In genomic region chr15:81693967-81694881, GRCm38 (mm10) we compare ENCODE assay signal across 8 mouse cellular contexts. TPM values are rescaled to one million over a fixed set of nuclear protein-coding genes. Genes with fewer than 3 reads are reported as not detected.
DNase-seq lines count a peak whose midpoint lies in the region; ATAC-seq lines count a peak whose summit lies in the region.

No protein-coding gene starts in this region.

- peaks cover 26% of the 10 kb centered on the region for H3K4me1 ChIP-seq in hindbrain, embryonic 13.5 days (replicated peaks)

- no peaks in the 10 kb centered on the region for H3K36me3 ChIP-seq in hindbrain, embryonic 13.5 days

- peak overlapping the region; percentile 91 for H3K4me2 ChIP-seq in hindbrain, embryonic 13.5 days

- H3K27ac ChIP-seq in hindbrain, embryonic 13.5 days = peak overlapping the region; percentile 30; the same call in 1 of the 2 replicates

- no peaks in the 10 kb centered on the region for H3K9me3 ChIP-seq in hindbrain, embryonic 13.5 days

- H3K27me3 ChIP-seq in hindbrain, embryonic 13.5 days = peaks cover 59% of the 10 kb centered on the region

- peak; percentile 77 for ATAC-seq in hindbrain, embryonic 13.5 days (ENCODE audit: low FRiP score)

- peak; percentile 70 for DNase-seq in NIH3T3 (ENCODE audit: low read depth)
- DNase-seq in cerebellum, adult 9-11 months = peak; percentile 89
- peak; percentile 53 to 71 for DNase-seq in frontal cortex, postnatal 14 days (ENCODE audit: low spot score in 2 of 2)
- peak; percentile 72 to 74 for DNase-seq in layer of hippocampus, postnatal 36 days
- DNase-seq in lung, postnatal 36 days = peak; percentile 85
- DNase-seq in retina, postnatal 1 day = peak; percentile 90
- peak; percentile 86 for DNase-seq in thymus, postnatal 4 days

- under 1% methylated on average over 72 of the region's 107 CpGs for WGBS in hindbrain, embryonic 13.5 days

- H3K9ac ChIP-seq in hindbrain, embryonic 13.5 days = peak overlapping the region; percentile 83

- H3K4me3 ChIP-seq in hindbrain, embryonic 13.5 days = peak overlapping the region; percentile 58

RNA-seq across cellular contexts. Expression of gene Chadl, which starts 2.9 kb away (rescaled TPM):
- polyA plus RNA-seq in hindbrain, embryonic 13.5 days (2015; fragmentation: Nextera tagmentation; extraction: Ambion mirVana) = 13.5 and 14.2 TPM in 2 replicates
- total RNA-seq in layer of hippocampus, postnatal 36 days (2021) = 10 to 100 TPM; 11.5 to 12.6 TPM

RNA-seq across cellular contexts. Expression of gene L3mbtl2, which starts 30.5 kb away (rescaled TPM):
- 28.6 and 29.5 TPM in 2 replicates for polyA plus RNA-seq in hindbrain, embryonic 13.5 days (2015; fragmentation: Nextera tagmentation; extraction: Ambion mirVana)
- total RNA-seq in layer of hippocampus, postnatal 36 days (2021) = 10 to 100 TPM; 34.6 to 37.5 TPM

RNA-seq across cellular contexts. Expression of gene Zc3h7b, which starts 50.6 kb away (rescaled TPM):
- 42.6 and 46.8 TPM in 2 replicates for polyA plus RNA-seq in hindbrain, embryonic 13.5 days (2015; fragmentation: Nextera tagmentation; extraction: Ambion mirVana)
- total RNA-seq in layer of hippocampus, postnatal 36 days (2021) = 100 to 1,000 TPM; 129 to 141 TPM

RNA-seq across cellular contexts. Expression of gene Rangap1, which starts 51.1 kb away (rescaled TPM):
- polyA plus RNA-seq in hindbrain, embryonic 13.5 days (2015; fragmentation: Nextera tagmentation; extraction: Ambion mirVana) = 129 and 140 TPM in 2 replicates
- 100 to 1,000 TPM; 158 to 165 TPM for total RNA-seq in layer of hippocampus, postnatal 36 days (2021)

Comparison
In these comparisons a context has a peak if more than half of its experiments do, and no peak if none do; other contexts are left out.
1. Peak in every context shown above with its lines: DNase-seq, ATAC-seq, H3K4me3 ChIP-seq and H3K27ac ChIP-seq.